Mouse (Mus musculus) thymus, adult 2 months (tissue): ENCODE data around the gene Pacs2.

ENCODE experiments used
- CTCF ChIP-seq: fragments of 200-500 bp; IDR thresholded peaks from 2 replicates; pipeline ENCODE4 v1.5.1; 2012; ENCODE audit warnings: mild to moderate bottlenecking, control low read depth, low read length, moderate library complexity, borderline replicate concordance; ENCODE audit not compliant: control insufficient read depth, poor library complexity, insufficient read depth; ENCODE audit errors: extremely low read depth
- POLR2A ChIP-seq: fragments of 200-500 bp; IDR thresholded peaks from 2 replicates; pipeline ENCODE4 v1.6.1; 2012; ENCODE audit warnings: mild to moderate bottlenecking, low read length, control low read depth, moderate library complexity; ENCODE audit not compliant: control insufficient read depth, poor library complexity, insufficient read depth; ENCODE audit errors: extremely low read depth

DNA sequence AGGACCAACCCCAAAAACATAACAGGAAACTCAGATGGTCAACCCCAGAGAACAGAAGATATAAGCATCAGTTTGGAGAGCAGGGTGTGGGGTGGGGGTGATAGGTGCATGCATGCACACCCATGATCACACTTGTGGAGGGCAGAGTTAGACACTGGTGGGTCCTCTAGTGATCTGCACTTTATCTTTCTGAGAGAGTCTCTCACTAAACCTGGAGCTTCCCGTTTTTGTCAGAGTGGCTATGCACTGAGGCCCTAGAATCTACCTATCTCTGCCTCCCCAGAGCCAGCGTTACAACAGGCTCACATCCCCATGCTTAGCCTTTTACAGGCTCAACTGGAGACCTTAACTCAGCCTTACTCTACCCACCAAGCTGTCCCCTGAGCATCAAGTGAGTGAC is 22.9 kb upstream of the Pacs2 start:
- TF ChIP-seq CTCF (no peak), POLR2A (no peak)
